Mouse (Mus musculus) mouse trophoblast stem cell (cell line): ENCODE data around the gene Slc2a4.
"Not testable (repeated sequence)": the region's sequence is repeated elsewhere in the genome, so short reads cannot be mapped to it uniquely, and the experiment has no call there.

Experiments
- in situ Hi-C, 2 experiments: fragments of 300-500 bp; cut with MseI, MboI; formaldehyde crosslinking; loops; 2 replicates in 1 of 2; 3 replicates in 1 of 2; pipeline ENCODE4 v1.15.1; 2025

The Slc2a4 gene

GRCm38 (mm10) chr11:69920266-69921031 lies 27.5 kb downstream of the Slc2a4 start:
- in situ Hi-C loops: no loop called here

GRCm38 (mm10) chr11:69919661-69920265 lies 28.2 kb downstream of the Slc2a4 start:
- in situ Hi-C loops: no loop called here

- in situ Hi-C loops: no loop called here
Measured at GRCm38 (mm10) chr11:69919053-69919452, 28.9 kb downstream of the Slc2a4 start.

- in situ Hi-C loops: no loop called here
Measured at GRCm38 (mm10) chr11:69918118-69918517, 29.9 kb downstream of the Slc2a4 start.

- in situ Hi-C loops: no loop called here
Measured at GRCm38 (mm10) chr11:69917379-69917948, 30.5 kb downstream of the Slc2a4 start.

- in situ Hi-C loops: not testable (repeated sequence)
Measured at GRCm38 (mm10) chr11:69916652-69917378, 31.2 kb downstream of the Slc2a4 start.

- in situ Hi-C loops: no loop called here
Measured at GRCm38 (mm10) chr11:69915667-69916627, 32.0 kb downstream of the Slc2a4 start.

GRCm38 (mm10) chr11:69914917-69915430 lies 33.0 kb downstream of the Slc2a4 start:
- in situ Hi-C loops: no loop called here

GRCm38 (mm10) chr11:69914372-69914764 lies 33.6 kb downstream of the Slc2a4 start:
- in situ Hi-C loops: no loop called here

- in situ Hi-C loops: no loop called here
Measured at GRCm38 (mm10) chr11:69913554-69914371, 34.2 kb downstream of the Slc2a4 start, which contains the start of gene Gps2. TSS of gene Gps2 (plus strand) at chr11:69913888.

- in situ Hi-C loops: no loop called here
Measured at GRCm38 (mm10) chr11:69912716-69913530, 35.1 kb downstream of the Slc2a4 start.

- in situ Hi-C loops: no loop called here
Measured at GRCm38 (mm10) chr11:69911701-69912100, 36.3 kb downstream of the Slc2a4 start.

- in situ Hi-C loops: no loop called here
Measured at GRCm38 (mm10) chr11:69910781-69911560, 37.0 kb downstream of the Slc2a4 start.

GRCm38 (mm10) chr11:69910177-69910576 lies 37.8 kb downstream of the Slc2a4 start:
- in situ Hi-C loops: no loop called here

- in situ Hi-C loops: no loop called here
Measured at GRCm38 (mm10) chr11:69909174-69909573, 38.8 kb downstream of the Slc2a4 start.

- in situ Hi-C loops: no loop called here
Measured at GRCm38 (mm10) chr11:69908645-69909044, 39.3 kb downstream of the Slc2a4 start.

- in situ Hi-C loops: no loop called here
Measured at GRCm38 (mm10) chr11:69904311-69904710, 43.7 kb downstream of the Slc2a4 start.

GRCm38 (mm10) chr11:69902972-69903371 lies 45.0 kb downstream of the Slc2a4 start:
- in situ Hi-C loops: no loop called here
